Mouse (Mus musculus) liver, embryonic 12.5 days (tissue): ENCODE results near the gene Ttll9. TPM values are rescaled to one million over a fixed set of nuclear protein-coding genes. Genes with fewer than 3 reads are reported as not detected.

ENCODE experiments used
- ATAC-seq: fragments of 200-750 bp; cut with Nextera tagmentation; 2 replicates; pipeline ENCODE4 v1.8.0; 2017; ENCODE audit warnings: moderate number of reproducible peaks, mild to moderate bottlenecking, moderate library complexity
- H3K27ac ChIP-seq: fragments of 300-500 bp; sonication (generic); 2 replicates; pipeline ENCODE4 v1.5.1; 2016; ENCODE audit warnings: mild to moderate bottlenecking
- H3K27me3 ChIP-seq: fragments of 300-500 bp; sonication (generic); replicated peaks from 2 replicates; pipeline ENCODE4 v1.6.1; 2016; ENCODE audit warnings: mild to moderate bottlenecking, moderate library complexity
- H3K36me3 ChIP-seq: fragments of 300-500 bp; sonication (generic); 2 replicates; pipeline ENCODE4 v1.6.1; 2016; ENCODE audit warnings: mild to moderate bottlenecking, moderate library complexity
- H3K4me1 ChIP-seq: fragments of 300-500 bp; sonication (generic); 2 replicates; pipeline ENCODE4 v1.6.1; 2016
- H3K4me2 ChIP-seq: fragments of 300-500 bp; sonication (generic); 2 replicates; pipeline ENCODE4 v1.6.1; 2016; ENCODE audit warnings: mild to moderate bottlenecking, moderate library complexity
- H3K4me3 ChIP-seq: fragments of 300-500 bp; sonication (generic); 2 replicates; pipeline ENCODE4 v1.5.1; 2016; ENCODE audit warnings: mild to moderate bottlenecking, moderate library complexity
- H3K9ac ChIP-seq: fragments of 300-500 bp; sonication (generic); 2 replicates; pipeline ENCODE4 v1.6.1; 2016; ENCODE audit warnings: mild to moderate bottlenecking, moderate library complexity
- H3K9me3 ChIP-seq: fragments of 300-500 bp; sonication (generic); replicated peaks from 2 replicates; pipeline ENCODE4 v1.6.1; 2016; ENCODE audit warnings: mild to moderate bottlenecking, moderate library complexity
- WGBS: fragments of 180-500 bp; shearing (Covaris S2); methylation state at CpG from one replicate; pipeline ENCODE4 v1.1.7; 2016; ENCODE audit not compliant: insufficient replicate concordance; 5-methylcytosine and 5-hydroxymethylcytosine counted together
- polyA plus RNA-seq: library from polyadenylated mRNA; unstranded; fragments of >200 nt; fragmentation: Nextera tagmentation; extraction: Ambion mirVana; gene quantifications from 2 replicates; pipeline ENCODE4 v1.2.1, GENCODE M21; 2016

Gene Ttll9
- polyA plus RNA-seq, result 0.14 and 0.15 TPM in 2 replicates

DNA sequence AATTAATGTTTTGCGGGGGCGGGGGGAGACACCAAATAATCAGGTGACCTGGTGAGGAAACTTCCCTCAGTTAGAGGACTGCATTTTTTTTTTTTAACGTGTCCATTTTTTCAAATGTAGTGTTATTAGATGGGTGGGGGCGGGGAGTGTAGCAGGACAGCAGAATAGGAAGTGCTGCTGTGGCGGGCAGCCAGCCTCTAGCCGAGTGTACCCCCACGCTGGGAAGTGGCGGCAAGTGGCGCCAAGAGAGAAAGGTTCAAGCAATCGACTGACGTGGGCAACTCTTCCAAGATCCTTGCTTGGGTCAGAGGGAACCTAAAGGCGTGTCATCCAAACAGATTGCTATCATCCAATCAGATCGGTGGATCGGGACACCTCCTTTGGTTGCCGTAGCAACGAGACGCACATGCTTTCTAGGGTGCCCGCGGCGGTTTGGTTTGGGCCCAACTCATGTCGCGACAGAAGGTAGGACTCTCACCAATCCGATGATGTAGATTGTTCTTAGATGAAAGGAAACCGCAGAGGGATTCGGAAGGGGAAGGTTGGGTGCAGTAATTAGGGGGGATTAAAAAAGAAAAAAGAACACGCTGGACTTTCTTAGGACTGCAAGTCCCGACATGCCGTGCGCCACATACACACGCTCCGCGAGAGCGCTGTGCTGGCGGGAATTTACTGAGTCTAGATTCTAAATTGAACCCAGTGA lies at the start of gene Ttll9:
TSS of gene Ttll9 (plus strand) at position 395 of the 703 bp plus-strand sequence.
- ATAC-seq, result peak; percentile 57; the same call in 1 of the 2 replicates
- Histone ChIP-seq H3K36me3 (no peaks in the 10 kb centered on the region), H3K4me1 (0 out of 2 replicates have a peak, but pooled peaks cover 3% of the 10 kb centered on the region), H3K27me3 (peaks cover 45% of the 10 kb centered on the region), H3K4me3 (peak within 1 kb of the TSS; percentile 46), H3K27ac (no peak within 1 kb of the TSS), H3K4me2 (peak within 1 kb of the TSS; percentile 66), H3K9ac (no peak within 1 kb of the TSS), H3K9me3 (no peaks in the 10 kb centered on the region)
- 3% methylated on average over 34 of the region's 34 CpGs for WGBS

GRCm38 (mm10) chr2:152913471-152913870 lies 48.8 kb upstream of the Ttll9 start:
- whole genome bisulfite sequencing, result 36% methylated on average over 7 of the region's 7 CpGs
- H3K4me2 ChIP-seq, result no peak overlapping the region
- H3K4me1 ChIP-seq, result peaks cover 12% of the 10 kb centered on the region
- H3K36me3 ChIP-seq, result no peaks in the 10 kb centered on the region
- no peaks in the 10 kb centered on the region for H3K9me3 ChIP-seq
- ATAC-seq, result no peak
- H3K9ac ChIP-seq, result no peak overlapping the region
- no peak overlapping the region for H3K27ac ChIP-seq
- no peak overlapping the region for H3K4me3 ChIP-seq
- H3K27me3 ChIP-seq, result peaks cover 80% of the 10 kb centered on the region

GRCm38 (mm10) chr2:152914310-152915120 lies 47.8 kb upstream of the Ttll9 start:
- Histone ChIP-seq H3K36me3 (no peaks in the 10 kb centered on the region), H3K4me2 (peak overlapping the region; percentile 42), H3K9me3 (no peaks in the 10 kb centered on the region), H3K9ac (no peak overlapping the region), H3K4me3 (no peak overlapping the region), H3K27ac (no peak overlapping the region), H3K4me1 (peaks cover 12% of the 10 kb centered on the region), H3K27me3 (peaks cover 74% of the 10 kb centered on the region)
- 3% methylated on average over 18 of the region's 18 CpGs for WGBS
- peak; percentile 60 for ATAC-seq

- Histone ChIP-seq H3K36me3 (no peaks in the 10 kb centered on the region), H3K4me1 (peaks cover 12% of the 10 kb centered on the region), H3K4me3 (no peak overlapping the region), H3K9me3 (no peaks in the 10 kb centered on the region), H3K9ac (no peak overlapping the region), H3K4me2 (no peak overlapping the region), H3K27me3 (peaks cover 65% of the 10 kb centered on the region), H3K27ac (no peak overlapping the region)
- 36% methylated on average over 4 of the region's 4 CpGs for WGBS
- ATAC-seq, result no peak
Measured at GRCm38 (mm10) chr2:152915453-152915852, 46.8 kb upstream of the Ttll9 start.

GRCm38 (mm10) chr2:152916111-152916510 lies 46.2 kb upstream of the Ttll9 start:
- Histone ChIP-seq H3K4me2 (no peak overlapping the region), H3K9ac (no peak overlapping the region), H3K4me3 (no peak overlapping the region), H3K27me3 (peaks cover 58% of the 10 kb centered on the region), H3K27ac (no peak overlapping the region), H3K9me3 (no peaks in the 10 kb centered on the region), H3K36me3 (no peaks in the 10 kb centered on the region), H3K4me1 (peaks cover 12% of the 10 kb centered on the region)
- ATAC-seq, result no peak
- 61% methylated on average over 5 of the region's 5 CpGs for WGBS

GRCm38 (mm10) chr2:152917671-152918070 lies 44.6 kb upstream of the Ttll9 start:
- 58% methylated on average over 9 of the region's 9 CpGs for WGBS
- Histone ChIP-seq H3K27me3 (peaks cover 47% of the 10 kb centered on the region), H3K9ac (no peak overlapping the region), H3K9me3 (no peaks in the 10 kb centered on the region), H3K4me3 (no peak overlapping the region), H3K27ac (no peak overlapping the region), H3K4me1 (peaks cover 12% of the 10 kb centered on the region), H3K4me2 (no peak overlapping the region), H3K36me3 (no peaks in the 10 kb centered on the region)
- ATAC-seq, result no peak

DNA sequence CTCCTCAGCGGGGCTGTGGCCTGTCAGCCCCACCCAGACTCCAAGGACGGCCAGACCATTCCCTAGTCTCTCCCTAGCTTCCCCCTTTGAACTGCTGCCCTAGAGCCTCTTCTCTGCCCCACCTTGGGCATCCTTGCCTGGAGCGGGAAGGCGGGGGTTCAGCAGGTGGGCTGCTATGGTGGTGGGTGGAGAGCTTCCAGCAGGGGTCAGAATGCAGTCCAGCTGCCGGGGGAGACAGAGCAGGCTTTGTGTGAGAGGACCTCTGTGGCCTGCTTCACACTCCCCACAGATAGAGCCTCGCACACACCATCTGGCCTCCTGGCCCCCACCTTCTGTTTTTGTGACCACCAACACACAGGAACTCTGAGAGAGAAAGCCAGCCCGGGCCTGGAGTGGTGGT lies 39.9 kb upstream of the Ttll9 start:
- Histone ChIP-seq H3K27me3 (peaks cover 11% of the 10 kb centered on the region), H3K9ac (no peak overlapping the region)
- no peak for ATAC-seq

GRCm38 (mm10) chr2:152923621-152924020 lies 38.7 kb upstream of the Ttll9 start:
- Histone ChIP-seq H3K27me3 (peaks cover 5% of the 10 kb centered on the region; the same call in 1 of the 2 replicates), H3K36me3 (no peaks in the 10 kb centered on the region), H3K27ac (no peak overlapping the region), H3K9me3 (no peaks in the 10 kb centered on the region), H3K4me1 (peaks cover 26% of the 10 kb centered on the region), H3K4me2 (no peak overlapping the region), H3K9ac (no peak overlapping the region), H3K4me3 (no peak overlapping the region)
- no peak for ATAC-seq
- 64% methylated on average over 3 of the region's 3 CpGs for WGBS

More for the DNA sequence above, 39.9 kb upstream of the Ttll9 start:
- H3K4me1 ChIP-seq, result peaks cover 26% of the 10 kb centered on the region
- 47% methylated on average over 7 of the region's 7 CpGs for WGBS
- no peak overlapping the region for H3K27ac ChIP-seq
- H3K36me3 ChIP-seq, result no peaks in the 10 kb centered on the region
- no peak overlapping the region for H3K4me3 ChIP-seq
- H3K4me2 ChIP-seq, result no peak overlapping the region
- H3K9me3 ChIP-seq, result no peaks in the 10 kb centered on the region

DNA sequence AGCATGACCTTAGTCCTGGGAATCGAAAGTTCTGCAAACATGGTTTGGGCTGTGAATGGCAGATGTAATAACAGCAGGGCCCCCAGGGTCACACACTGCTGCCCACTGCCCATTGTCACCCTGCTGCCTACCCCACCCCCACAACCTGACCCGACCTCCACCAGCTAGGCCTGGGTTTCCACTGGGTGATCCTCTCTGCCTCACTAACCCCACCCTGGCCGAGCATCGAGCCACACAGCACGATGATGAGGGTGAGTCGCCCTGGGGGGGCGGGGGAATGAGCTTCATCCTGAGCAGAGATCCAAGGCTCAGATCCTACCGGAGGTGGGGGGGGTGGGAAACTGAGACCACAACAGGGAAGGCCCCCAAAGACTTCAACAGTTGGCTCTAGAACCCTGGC lies 38.2 kb upstream of the Ttll9 start:
- Histone ChIP-seq H3K27me3 (peaks cover 5% of the 10 kb centered on the region; the same call in 1 of the 2 replicates), H3K36me3 (no peaks in the 10 kb centered on the region), H3K9me3 (no peaks in the 10 kb centered on the region), H3K27ac (no peak overlapping the region), H3K4me1 (peaks cover 26% of the 10 kb centered on the region), H3K9ac (no peak overlapping the region), H3K4me3 (no peak overlapping the region), H3K4me2 (no peak overlapping the region)
- no peak for ATAC-seq
- 57% methylated on average over 8 of the region's 8 CpGs for WGBS

GRCm38 (mm10) chr2:152924543-152924942 lies 37.7 kb upstream of the Ttll9 start:
- Histone ChIP-seq H3K9me3 (no peaks in the 10 kb centered on the region), H3K4me1 (peaks cover 26% of the 10 kb centered on the region), H3K27ac (no peak overlapping the region; the same call in 1 of the 2 replicates), H3K4me2 (no peak overlapping the region), H3K27me3 (peaks cover 5% of the 10 kb centered on the region; the same call in 1 of the 2 replicates), H3K36me3 (no peaks in the 10 kb centered on the region), H3K4me3 (no peak overlapping the region), H3K9ac (no peak overlapping the region)
- ATAC-seq, result no peak
- WGBS, result 39% methylated on average over 5 of the region's 5 CpGs

DNA sequence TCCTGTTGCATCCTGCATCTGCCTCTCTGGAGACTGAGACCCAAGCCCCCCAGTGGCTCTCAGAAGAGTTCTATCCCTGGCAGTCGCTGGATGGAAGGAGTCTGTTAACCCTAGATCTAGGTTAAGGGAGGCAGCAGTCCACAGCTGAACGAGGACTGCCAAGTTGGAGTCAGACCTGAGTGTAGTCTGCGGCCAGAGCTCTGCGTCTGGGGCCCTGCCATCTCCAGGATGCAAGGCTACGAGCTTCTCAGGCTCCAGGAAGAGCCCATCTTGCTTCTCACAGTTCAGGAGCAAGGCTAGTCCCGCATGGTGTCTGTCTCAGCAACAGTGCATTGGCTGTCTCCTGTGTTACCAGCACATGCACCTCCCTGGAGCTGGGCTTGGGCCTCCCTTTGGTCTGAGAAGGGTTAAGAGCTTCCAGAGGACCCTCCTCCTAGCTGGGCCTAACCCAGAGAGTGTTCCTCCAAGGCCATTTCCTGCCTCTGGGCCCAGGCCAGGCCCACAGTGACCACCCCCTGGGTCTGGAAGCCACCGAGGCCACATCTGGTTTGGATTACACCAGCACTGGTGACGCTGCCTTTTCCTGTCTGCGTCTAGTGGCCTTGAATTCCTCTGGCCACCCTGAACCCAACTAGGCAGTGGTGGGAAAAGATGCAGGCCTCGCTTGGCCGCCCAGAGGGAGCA lies 37.0 kb upstream of the Ttll9 start:
- Histone ChIP-seq H3K27me3 (peaks cover 5% of the 10 kb centered on the region; the same call in 1 of the 2 replicates), H3K4me3 (no peak overlapping the region), H3K4me2 (no peak overlapping the region), H3K9me3 (no peaks in the 10 kb centered on the region), H3K27ac (peak overlapping the region; percentile 17), H3K36me3 (no peaks in the 10 kb centered on the region), H3K4me1 (peaks cover 26% of the 10 kb centered on the region), H3K9ac (no peak overlapping the region)
- peak; percentile 48 for ATAC-seq
- 34% methylated on average over 11 of the region's 11 CpGs for WGBS
